Mouse (Mus musculus): Measurements from ENCODE around the gene Tmcc3. TPM values are rescaled to one million over a fixed set of nuclear protein-coding genes. Genes with fewer than 3 reads are reported as not detected.

Tmcc3 gene
- polyA plus RNA-seq, 1 experiment from 2014 or later: 17.5 TPM

Small RNA genes lying within 50 kb of the gene (microRNA-seq; reads per million reads assigned to microRNA genes)
- not detected for gene Mir7211

Other genes starting within 250 kb of the Tmcc3 start
- 8.0 and 9.0 TPM in 2 replicates for gene Nr2c1, start 163.9 kb upstream of the Tmcc3 start, polyA plus RNA-seq (2015; fragmentation: Nextera tagmentation; extraction: Ambion mirVana)
- 253 and 283 TPM in 2 replicates for gene Ndufa12, start 113.2 kb upstream of the Tmcc3 start, polyA plus RNA-seq (2015; fragmentation: Nextera tagmentation; extraction: Ambion mirVana)
- 0.31 TPM in 1 of 2 replicates, not detected in the other for gene Gm4792, start 13.2 kb upstream of the Tmcc3 start, polyA plus RNA-seq (2015; fragmentation: Nextera tagmentation; extraction: Ambion mirVana)

Data from limb, embryonic 15.5 days (tissue).